Mouse (Mus musculus) hindbrain, postnatal 0 days (tissue): ENCODE measurements at regions not wholly inside any gene's neighbourhood (a gene's known extent, or its start where the extent isn't known, plus 50 kb on each side); places are given as distances from the start of the nearest gene placed in this dataset.

ENCODE experiments used
- ATAC-seq: fragments of 200-750 bp; cut with Nextera tagmentation; 2 replicates; pipeline ENCODE4 v1.8.0; 2017; ENCODE audit warnings: mild to moderate bottlenecking, moderate TSS enrichment, moderate library complexity
- DNase-seq: peaks from one replicate; pipeline ENCODE4 v3.0.0-alpha.2; 2015; ENCODE audit warnings: low spot score
- H3K27ac ChIP-seq: fragments of 300-500 bp; sonication (generic); 2 replicates; pipeline ENCODE4 v1.5.1; 2014; ENCODE audit warnings: mild to moderate bottlenecking
- H3K27me3 ChIP-seq: fragments of 300-500 bp; sonication (generic); 2 replicates; pipeline ENCODE4 v1.6.1; 2014; ENCODE audit warnings: low read length, mixed read lengths; ENCODE audit not compliant: insufficient read depth
- H3K36me3 ChIP-seq: fragments of 300-500 bp; sonication (generic); 2 replicates; pipeline ENCODE4 v1.6.1; 2014; ENCODE audit warnings: low read length, mixed read lengths; ENCODE audit not compliant: insufficient read depth
- H3K4me1 ChIP-seq: fragments of 300-500 bp; sonication (generic); 2 replicates; pipeline ENCODE4 v1.6.1; 2014; ENCODE audit warnings: antibody characterized with exemption, low read length, mixed read lengths; ENCODE audit not compliant: insufficient read depth
- H3K4me2 ChIP-seq: fragments of 300-500 bp; sonication (generic); 2 replicates; pipeline ENCODE4 v1.6.1; 2014; ENCODE audit warnings: low read depth, mild to moderate bottlenecking, low read length, moderate library complexity, mixed read lengths
- H3K4me3 ChIP-seq: fragments of 300-500 bp; sonication (generic); 2 replicates; pipeline ENCODE4 v1.5.1; 2014; ENCODE audit warnings: low read length
- H3K9ac ChIP-seq: fragments of 300-500 bp; sonication (generic); replicated peaks from 2 replicates; pipeline ENCODE4 v1.6.1; 2014; ENCODE audit warnings: mild to moderate bottlenecking, low read length, moderate library complexity, mixed read lengths
- H3K9me3 ChIP-seq: fragments of 300-500 bp; sonication (generic); 2 replicates; pipeline ENCODE4 v1.6.1; 2016; ENCODE audit warnings: low read length, mixed read lengths
- CTCF ChIP-seq: IDR thresholded peaks from 2 replicates; pipeline ENCODE4 v1.5.1; 2016; ENCODE audit warnings: antibody characterized with exemption, control low read depth, low read depth
- WGBS: fragments of 180-500 bp; shearing (Covaris S2); extraction: QIAGEN DNeasy Blood & Tissue Kit; methylation state at CpG from one replicate; pipeline ENCODE4 v1.1.7; 2014; 5-methylcytosine and 5-hydroxymethylcytosine counted together

- Histone ChIP-seq H3K27me3 (no peaks in the 10 kb centered on the region), H3K36me3 (no peaks in the 10 kb centered on the region), H3K27ac (no peak overlapping the region), H3K4me1 (peaks cover 9% of the 10 kb centered on the region), H3K9ac (no peak overlapping the region), H3K4me3 (no peak overlapping the region), H3K4me2 (no peak overlapping the region), H3K9me3 (no peaks in the 10 kb centered on the region)
- no peak for TF ChIP-seq CTCF
- ATAC-seq (peak; percentile 91), DNase-seq (peak; percentile 84)
- 14% methylated on average over 7 of the region's 7 CpGs for WGBS
These were observed 220.2 kb downstream of the Sipa1l2 start for GRCm38 (mm10) chr8:125349290-125350025.

- no peak overlapping the region for H3K27ac ChIP-seq
- DNase-seq (no peak), ATAC-seq (no peak)
- no peaks in the 10 kb centered on the region for H3K27me3 ChIP-seq
- no peaks in the 10 kb centered on the region for H3K36me3 ChIP-seq
- no peak for TF ChIP-seq CTCF
- no peak overlapping the region for H3K9ac ChIP-seq
- H3K4me2 ChIP-seq, result no peak overlapping the region
- H3K9me3 ChIP-seq, result no peaks in the 10 kb centered on the region
- no peak overlapping the region for H3K4me3 ChIP-seq
- peaks cover 10% of the 10 kb centered on the region for H3K4me1 ChIP-seq
- WGBS, result 77% methylated on average over 8 of the region's 8 CpGs
These were observed 223.4 kb downstream of the Sipa1l2 start for GRCm38 (mm10) chr8:125346182-125346581.

- ATAC-seq, result no peak
- WGBS, result 87% methylated on average over 10 of the region's 10 CpGs
- H3K9me3 ChIP-seq, result no peaks in the 10 kb centered on the region
- H3K27ac ChIP-seq, result no peak overlapping the region
- H3K36me3 ChIP-seq, result no peaks in the 10 kb centered on the region
- no peak overlapping the region for H3K4me3 ChIP-seq
- no peak for DNase-seq
- no peak overlapping the region for H3K4me2 ChIP-seq
- H3K4me1 ChIP-seq, result peaks cover 10% of the 10 kb centered on the region
- TF ChIP-seq CTCF, result no peak
- H3K9ac ChIP-seq, result no peak overlapping the region
- H3K27me3 ChIP-seq, result no peaks in the 10 kb centered on the region
These were observed 224.0 kb downstream of the Sipa1l2 start for GRCm38 (mm10) chr8:125345571-125345970.

GRCm38 (mm10) chr8:125343867-125344266 is 225.7 kb downstream of the Sipa1l2 start:
- no peak overlapping the region for H3K9ac ChIP-seq
- WGBS, result 30% methylated on average over 9 of the region's 9 CpGs

GRCm38 (mm10) chr8:125342521-125342920 is 227.1 kb downstream of the Sipa1l2 start:
- no peaks in the 10 kb centered on the region for H3K27me3 ChIP-seq
- no peak overlapping the region for H3K27ac ChIP-seq
- no peak for TF ChIP-seq CTCF
- no peak for DNase-seq
- H3K36me3 ChIP-seq, result no peaks in the 10 kb centered on the region
- no peaks in the 10 kb centered on the region for H3K9me3 ChIP-seq
- no peak for ATAC-seq
- peaks cover 3% of the 10 kb centered on the region; the same call in 1 of the 2 replicates for H3K4me1 ChIP-seq
- 76% methylated on average over 9 of the region's 9 CpGs for WGBS
- no peak overlapping the region for H3K4me2 ChIP-seq
- H3K9ac ChIP-seq, result no peak overlapping the region
- H3K4me3 ChIP-seq, result no peak overlapping the region

More at GRCm38 (mm10) chr8:125343867-125344266, 225.7 kb downstream of the Sipa1l2 start:
- Histone ChIP-seq H3K4me1 (peaks cover 3% of the 10 kb centered on the region; the same call in 1 of the 2 replicates), H3K4me2 (no peak overlapping the region), H3K27ac (no peak overlapping the region), H3K36me3 (no peaks in the 10 kb centered on the region), H3K4me3 (no peak overlapping the region), H3K9me3 (no peaks in the 10 kb centered on the region), H3K27me3 (no peaks in the 10 kb centered on the region)
- DNase-seq (peak; percentile 70), ATAC-seq (peak; percentile 70)
- no peak for TF ChIP-seq CTCF

- Histone ChIP-seq H3K9ac (no peak overlapping the region), H3K4me1 (peaks cover 3% of the 10 kb centered on the region; the same call in 1 of the 2 replicates), H3K9me3 (no peaks in the 10 kb centered on the region), H3K4me3 (no peak overlapping the region), H3K4me2 (no peak overlapping the region), H3K27ac (no peak overlapping the region), H3K27me3 (no peaks in the 10 kb centered on the region), H3K36me3 (no peaks in the 10 kb centered on the region)
- 59% methylated on average over 4 of the region's 4 CpGs for WGBS
- no peak for DNase-seq
- no peak for ATAC-seq
- TF ChIP-seq CTCF, result no peak
These were observed 228.0 kb downstream of the Sipa1l2 start for GRCm38 (mm10) chr8:125341606-125342005.

- DNase-seq, result peak; percentile 27
- peak; percentile 71 for TF ChIP-seq CTCF
- no peak overlapping the region for H3K27ac ChIP-seq
- ATAC-seq, result no peak
- H3K9me3 ChIP-seq, result no peaks in the 10 kb centered on the region
- no peak overlapping the region for H3K9ac ChIP-seq
- no peaks in the 10 kb centered on the region for H3K36me3 ChIP-seq
- no peaks in the 10 kb centered on the region for H3K27me3 ChIP-seq
- 49% methylated on average over 6 of the region's 6 CpGs for WGBS
- no peak overlapping the region for H3K4me2 ChIP-seq
- H3K4me1 ChIP-seq, result peaks cover 3% of the 10 kb centered on the region; the same call in 1 of the 2 replicates
- H3K4me3 ChIP-seq, result no peak overlapping the region
These were observed 231.4 kb downstream of the Sipa1l2 start for GRCm38 (mm10) chr8:125338222-125338621.
